Mouse (Mus musculus): Measurements from ENCODE around the gene Bdh1. TPM values are rescaled to one million over a fixed set of nuclear protein-coding genes. Genes with fewer than 3 reads are reported as not detected.

Gene Bdh1
- polyA plus RNA-seq, 1 experiment from 2014 or later = 17.0 TPM

GRCm38 (mm10) chr16:31454013-31454412 lies 31.9 kb downstream of the Bdh1 start:
- Histone ChIP-seq H3K9me3 (replicated peaks; ENCODE audit: control insufficient read depth, low read length) (no peaks in the 10 kb centered on the region), H3K36me3 (ENCODE audit: control insufficient read depth, insufficient read depth) (no peaks in the 10 kb centered on the region), H3K27ac (ENCODE audit: low read length) (no peak overlapping the region), H3K4me2 (ENCODE audit: low read depth, low read length) (no peak overlapping the region), H3K9ac (ENCODE audit: low read length) (no peak overlapping the region), H3K4me3 (ENCODE audit: low read length) (no peak overlapping the region), H3K4me1 (ENCODE audit: control insufficient read depth, insufficient read depth, low read length) (0 out of 2 replicates have a peak, but pooled peaks cover 3% of the 10 kb centered on the region), H3K27me3 (ENCODE audit: control insufficient read depth, insufficient read depth, low read length) (no peaks in the 10 kb centered on the region)
- 74% methylated on average over 4 of the region's 4 CpGs for WGBS
- no peak for ATAC-seq (replicated peaks; ENCODE audit: extremely low read depth, insufficient read depth, low FRiP score)

- no peaks in the 10 kb centered on the region for H3K36me3 ChIP-seq (ENCODE audit: control insufficient read depth, insufficient read depth)
- 61% methylated on average over 21 of the region's 21 CpGs for WGBS
- no peak overlapping the region for H3K27ac ChIP-seq (ENCODE audit: low read length)
- no peak for ATAC-seq (replicated peaks; ENCODE audit: extremely low read depth, insufficient read depth, low FRiP score)
- no peak overlapping the region for H3K4me3 ChIP-seq (ENCODE audit: low read length)
- H3K9me3 ChIP-seq (replicated peaks; ENCODE audit: control insufficient read depth, low read length) = no peaks in the 10 kb centered on the region
- no peak overlapping the region for H3K4me2 ChIP-seq (ENCODE audit: low read depth, low read length)
- no peaks in the 10 kb centered on the region for H3K27me3 ChIP-seq (ENCODE audit: control insufficient read depth, insufficient read depth, low read length)
- H3K9ac ChIP-seq (ENCODE audit: low read length) = no peak overlapping the region
- H3K4me1 ChIP-seq (ENCODE audit: control insufficient read depth, insufficient read depth, low read length) = 0 out of 2 replicates have a peak, but pooled peaks cover 3% of the 10 kb centered on the region
These were observed 33.4 kb downstream of the Bdh1 start for GRCm38 (mm10) chr16:31455276-31456045.

- no peaks in the 10 kb centered on the region for H3K36me3 ChIP-seq (ENCODE audit: control insufficient read depth, insufficient read depth)
- no peak overlapping the region for H3K27ac ChIP-seq (ENCODE audit: low read length)
- 4% methylated on average over 17 of the region's 17 CpGs for WGBS
- peak overlapping the region; percentile 80 for H3K9ac ChIP-seq (ENCODE audit: low read length)
- H3K4me2 ChIP-seq (ENCODE audit: low read depth, low read length) = peak overlapping the region; percentile 76
- peak overlapping the region; percentile 57 for H3K4me3 ChIP-seq (ENCODE audit: low read length)
- H3K27me3 ChIP-seq (ENCODE audit: control insufficient read depth, insufficient read depth, low read length) = peaks cover 3% of the 10 kb centered on the region; the same call in 1 of the 2 replicates
- ATAC-seq (replicated peaks; ENCODE audit: extremely low read depth, insufficient read depth, low FRiP score) = no peak; the same call in 1 of the 2 replicates
- H3K4me1 ChIP-seq (ENCODE audit: control insufficient read depth, insufficient read depth, low read length) = 0 out of 2 replicates have a peak, but pooled peaks cover 3% of the 10 kb centered on the region
- H3K9me3 ChIP-seq (replicated peaks; ENCODE audit: control insufficient read depth, low read length) = no peaks in the 10 kb centered on the region
These were observed 36.3 kb downstream of the Bdh1 start for GRCm38 (mm10) chr16:31458229-31458918.

- ATAC-seq (replicated peaks; ENCODE audit: extremely low read depth, insufficient read depth, low FRiP score) = no peak
- Histone ChIP-seq H3K36me3 (ENCODE audit: control insufficient read depth, insufficient read depth) (no peaks in the 10 kb centered on the region), H3K4me2 (ENCODE audit: low read depth, low read length) (no peak overlapping the region), H3K9ac (ENCODE audit: low read length) (no peak overlapping the region), H3K27me3 (ENCODE audit: control insufficient read depth, insufficient read depth, low read length) (peaks cover 3% of the 10 kb centered on the region; the same call in 1 of the 2 replicates), H3K4me3 (ENCODE audit: low read length) (no peak overlapping the region), H3K9me3 (replicated peaks; ENCODE audit: control insufficient read depth, low read length) (no peaks in the 10 kb centered on the region), H3K27ac (ENCODE audit: low read length) (no peak overlapping the region), H3K4me1 (ENCODE audit: control insufficient read depth, insufficient read depth, low read length) (0 out of 2 replicates have a peak, but pooled peaks cover 3% of the 10 kb centered on the region)
- 24% methylated on average over 10 of the region's 10 CpGs for WGBS
These were observed 37.9 kb downstream of the Bdh1 start for GRCm38 (mm10) chr16:31459968-31460461.

GRCm38 (mm10) chr16:31460506-31460905 lies 38.4 kb downstream of the Bdh1 start:
- no peak overlapping the region for H3K9ac ChIP-seq (ENCODE audit: low read length)
- ATAC-seq (replicated peaks; ENCODE audit: extremely low read depth, insufficient read depth, low FRiP score) = no peak
- no peak overlapping the region for H3K4me3 ChIP-seq (ENCODE audit: low read length)
- no peak overlapping the region for H3K4me2 ChIP-seq (ENCODE audit: low read depth, low read length)
- peaks cover 3% of the 10 kb centered on the region; the same call in 1 of the 2 replicates for H3K27me3 ChIP-seq (ENCODE audit: control insufficient read depth, insufficient read depth, low read length)
- H3K4me1 ChIP-seq (ENCODE audit: control insufficient read depth, insufficient read depth, low read length) = 0 out of 2 replicates have a peak, but pooled peaks cover 3% of the 10 kb centered on the region
- WGBS = 38% methylated on average over 13 of the region's 13 CpGs
- no peak overlapping the region for H3K27ac ChIP-seq (ENCODE audit: low read length)
- no peaks in the 10 kb centered on the region for H3K36me3 ChIP-seq (ENCODE audit: control insufficient read depth, insufficient read depth)
- H3K9me3 ChIP-seq (replicated peaks; ENCODE audit: control insufficient read depth, low read length) = no peaks in the 10 kb centered on the region

- Histone ChIP-seq H3K27me3 (ENCODE audit: control insufficient read depth, insufficient read depth, low read length) (peaks cover 3% of the 10 kb centered on the region; the same call in 1 of the 2 replicates), H3K36me3 (ENCODE audit: control insufficient read depth, insufficient read depth) (no peaks in the 10 kb centered on the region), H3K9me3 (replicated peaks; ENCODE audit: control insufficient read depth, low read length) (no peaks in the 10 kb centered on the region), H3K9ac (ENCODE audit: low read length) (no peak overlapping the region), H3K27ac (ENCODE audit: low read length) (no peak overlapping the region), H3K4me3 (ENCODE audit: low read length) (no peak overlapping the region), H3K4me2 (ENCODE audit: low read depth, low read length) (no peak overlapping the region), H3K4me1 (ENCODE audit: control insufficient read depth, insufficient read depth, low read length) (0 out of 2 replicates have a peak, but pooled peaks cover 3% of the 10 kb centered on the region)
- WGBS = 63% methylated on average over 5 of the region's 5 CpGs
- no peak for ATAC-seq (replicated peaks; ENCODE audit: extremely low read depth, insufficient read depth, low FRiP score)
These were observed 39.0 kb downstream of the Bdh1 start for GRCm38 (mm10) chr16:31461046-31461445.

GRCm38 (mm10) chr16:31462113-31462687 lies 40.1 kb downstream of the Bdh1 start:
- H3K27me3 ChIP-seq (ENCODE audit: control insufficient read depth, insufficient read depth, low read length) = peaks cover 3% of the 10 kb centered on the region; the same call in 1 of the 2 replicates
- no peak overlapping the region for H3K4me3 ChIP-seq (ENCODE audit: low read length)
- no peaks in the 10 kb centered on the region for H3K9me3 ChIP-seq (replicated peaks; ENCODE audit: control insufficient read depth, low read length)
- no peak for ATAC-seq (replicated peaks; ENCODE audit: extremely low read depth, insufficient read depth, low FRiP score)
- H3K4me2 ChIP-seq (ENCODE audit: low read depth, low read length) = no peak overlapping the region
- H3K9ac ChIP-seq (ENCODE audit: low read length) = no peak overlapping the region
- no peak overlapping the region for H3K27ac ChIP-seq (ENCODE audit: low read length)
- H3K4me1 ChIP-seq (ENCODE audit: control insufficient read depth, insufficient read depth, low read length) = 0 out of 2 replicates have a peak, but pooled peaks cover 3% of the 10 kb centered on the region
- 25% methylated on average over 12 of the region's 12 CpGs for WGBS
- no peaks in the 10 kb centered on the region for H3K36me3 ChIP-seq (ENCODE audit: control insufficient read depth, insufficient read depth)

- no peak for ATAC-seq (replicated peaks; ENCODE audit: extremely low read depth, insufficient read depth, low FRiP score)
- Histone ChIP-seq H3K4me2 (ENCODE audit: low read depth, low read length) (no peak overlapping the region), H3K4me1 (ENCODE audit: control insufficient read depth, insufficient read depth, low read length) (no peaks in the 10 kb centered on the region), H3K9me3 (replicated peaks; ENCODE audit: control insufficient read depth, low read length) (no peaks in the 10 kb centered on the region), H3K27me3 (ENCODE audit: control insufficient read depth, insufficient read depth, low read length) (peaks cover 3% of the 10 kb centered on the region; the same call in 1 of the 2 replicates), H3K27ac (ENCODE audit: low read length) (no peak overlapping the region), H3K36me3 (ENCODE audit: control insufficient read depth, insufficient read depth) (no peaks in the 10 kb centered on the region), H3K9ac (ENCODE audit: low read length) (no peak overlapping the region), H3K4me3 (ENCODE audit: low read length) (no peak overlapping the region)
- 68% methylated on average over 5 of the region's 5 CpGs for WGBS
These were observed 42.9 kb downstream of the Bdh1 start for GRCm38 (mm10) chr16:31464953-31465352.
